Mouse (Mus musculus): Measurements from ENCODE around the gene Foxn2.
A peak's percentile ranks its signal among the peaks of the same experiment; 100 is the strongest.

- TF ChIP-seq POLR2A (IDR thresholded peaks at IDR 0.05; ENCODE audit: low read depth, low read length) (no peak), CTCF (conservative IDR thresholded peaks at IDR 0.05; ENCODE audit: insufficient read depth, insufficient read length, low read depth, low read length) (peak; percentile 93)
Measured at GRCm38 (mm10) chr17:88511095-88511551, 70.6 kb downstream of the Foxn2 start.
